Mouse (Mus musculus) lung, postnatal 0 days (tissue): ENCODE data around the gene Plcb1.

Source experiments
- CTCF ChIP-seq: IDR thresholded peaks from 2 replicates; pipeline ENCODE4 v1.5.1; 2016; ENCODE audit warnings: antibody characterized with exemption, mild to moderate bottlenecking
- EP300 ChIP-seq: IDR thresholded peaks from 2 replicates; pipeline ENCODE4 v1.6.1; 2016; ENCODE audit warnings: antibody characterized with exemption, mild to moderate bottlenecking, control low read depth

DNA sequence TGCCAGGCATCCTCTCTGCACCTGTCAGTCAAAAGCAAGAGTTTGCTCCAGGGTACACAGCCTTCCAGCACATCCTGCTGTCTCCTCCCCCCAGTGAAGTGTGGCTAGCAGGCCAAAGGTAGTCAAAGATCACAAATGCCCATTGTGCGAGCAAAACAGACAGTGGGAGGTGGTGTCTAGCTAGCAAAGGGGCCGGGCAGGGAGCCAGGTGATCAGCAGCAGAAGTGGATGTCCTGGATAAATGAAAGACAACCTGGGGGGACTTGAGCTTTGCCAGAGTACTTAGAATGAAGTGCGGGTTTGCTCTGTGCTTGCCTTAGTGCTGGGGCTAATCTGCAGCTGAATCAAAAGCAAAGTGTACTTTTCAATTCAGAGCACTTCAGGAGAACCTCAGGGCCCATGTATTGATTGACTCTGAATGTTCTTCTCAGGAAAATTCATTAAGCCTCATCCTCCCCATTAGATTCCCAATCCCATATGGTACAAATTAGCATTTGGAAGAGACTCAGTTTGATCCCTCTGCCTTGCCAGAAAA is 191.0 kb downstream of the Plcb1 start:
- TF ChIP-seq EP300 (no peak), CTCF (no peak)
